In the genomic region with DNA sequence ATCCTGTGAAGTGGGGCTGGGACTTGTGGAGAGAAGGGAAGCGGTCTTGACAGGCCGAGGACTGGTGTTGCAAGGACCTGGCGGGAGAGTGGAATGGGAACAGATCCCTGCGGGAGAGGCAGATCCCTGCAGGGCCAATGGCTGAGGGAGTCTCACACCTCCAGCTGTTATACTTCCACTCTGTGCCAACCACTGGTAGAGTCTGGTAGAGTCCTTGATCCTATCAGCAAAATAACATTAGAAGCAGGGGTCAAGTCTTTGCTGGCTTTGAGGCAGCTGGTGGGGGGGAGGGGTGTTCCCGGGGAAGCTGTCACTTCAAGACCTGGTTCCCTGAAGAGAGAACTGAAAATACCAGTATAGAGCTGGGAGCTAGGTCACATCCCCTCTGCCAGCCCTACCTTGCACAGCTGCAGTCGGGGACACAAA, we compare ENCODE assay signal across 14 mouse cellular contexts. TPM values are rescaled to one million over a fixed set of nuclear protein-coding genes. Genes with fewer than 3 reads are reported as not detected.
DNase-seq lines count a peak whose midpoint lies in the region; ATAC-seq and TF ChIP-seq lines count a peak whose summit lies in the region.
"Had no signal": no experiment of that assay in that cellular context is flagged by ENCODE, and none has a peak within 500 bp of the region (broad histone marks: within the 10 kb centered on the region; RNA-seq: fewer than 3 reads in every experiment).

No protein-coding gene starts in this region.

- TF ChIP-seq POLR2A in heart, adult 2 months (IDR thresholded peaks at IDR 0.05; ENCODE audit: insufficient read depth, low read depth, low read length): no peak
- no peak for TF ChIP-seq POLR2A in CH12.LX (IDR thresholded peaks at IDR 0.05; ENCODE audit: low read depth, low read length)

- no peak for TF ChIP-seq RAD21 in CH12.LX (IDR thresholded peaks at IDR 0.05; ENCODE audit: low read depth, low read length)

- ATAC-seq in heart, embryonic 12.5 days (ENCODE audit: insufficient number of reproducible peaks, low FRiP score): no peak
- ATAC-seq in granulocyte monocyte progenitor cell, adult 5-6 weeks (replicated peaks; ENCODE audit: poor library complexity, severe bottlenecking): peak; percentile 15
- ATAC-seq in lung, embryonic 16.5 days (ENCODE audit: low read depth): peak; percentile 54
- ATAC-seq in CD4-positive, CD25-positive, alpha-beta regulatory T cell, adult 4 months: no peak
- no peak for ATAC-seq in forebrain, embryonic 14.5 days

- WGBS in heart, adult 2 months: 51% methylated on average over 6 of the region's 6 CpGs
- WGBS in heart, embryonic 12.5 days: 20% methylated on average over 6 of the region's 6 CpGs
- 17% methylated on average over 6 of the region's 6 CpGs for WGBS in lung, embryonic 16.5 days
- WGBS in forebrain, embryonic 14.5 days: 62% methylated on average over 6 of the region's 6 CpGs

- intact Hi-C loops in heart, adult 2 months (cut with DNase I): no loop called here

- no peak overlapping the region for H3K9ac ChIP-seq in heart, adult 2 months (ENCODE audit: low read depth, low read length)
- H3K9ac ChIP-seq in heart, embryonic 12.5 days: no peak overlapping the region
- H3K9ac ChIP-seq in CH12.LX (ENCODE audit: insufficient read depth, low read depth): no peak overlapping the region
- H3K9ac ChIP-seq in lung, embryonic 16.5 days (ENCODE audit: low read length): no peak overlapping the region
- no peak overlapping the region for H3K9ac ChIP-seq in forebrain, embryonic 14.5 days (ENCODE audit: low read length)
- H3K9ac ChIP-seq: hindbrain, embryonic 15.5 days; liver, embryonic 14.5 days had no signal

- peak; percentile 47 to 48 for DNase-seq in heart, adult 2 months
- DNase-seq in CH12.LX (ENCODE audit: extremely low read depth): no peak
- no peak for DNase-seq in right cerebral cortex, postnatal 25 days
- no peak for DNase-seq in forebrain, embryonic 14.5 days (ENCODE audit: low spot score)

- H3K9me3 ChIP-seq in heart, embryonic 12.5 days (replicated peaks): no peaks in the 10 kb centered on the region
- no peaks in the 10 kb centered on the region for H3K9me3 ChIP-seq in CH12.LX (replicated peaks; ENCODE audit: low read length)
- H3K9me3 ChIP-seq in lung, embryonic 16.5 days (ENCODE audit: control insufficient read depth, low read length): no peaks in the 10 kb centered on the region
- H3K9me3 ChIP-seq in forebrain, embryonic 14.5 days (replicated peaks; ENCODE audit: control insufficient read depth, low read length): no peaks in the 10 kb centered on the region
- H3K9me3 ChIP-seq: hindbrain, embryonic 15.5 days had no signal

- no peak overlapping the region for H3K27ac ChIP-seq in heart, adult 2 months
- no peak overlapping the region; the same call in 1 of the 2 replicates for H3K27ac ChIP-seq in heart, embryonic 12.5 days (ENCODE audit: poor library complexity, severe bottlenecking)
- no peak overlapping the region for H3K27ac ChIP-seq in CH12.LX (ENCODE audit: insufficient read depth, low read depth)
- H3K27ac ChIP-seq in lung, embryonic 16.5 days (ENCODE audit: low read length): peak overlapping the region; percentile 0; the same call in 1 of the 2 replicates
- no peak overlapping the region for H3K27ac ChIP-seq in forebrain, embryonic 14.5 days (ENCODE audit: low read depth, low read length)
- H3K27ac ChIP-seq: hindbrain, embryonic 15.5 days; liver, embryonic 14.5 days had no signal

- in situ Hi-C loops in CH12.LX (cut with MboI; ENCODE audit: low pct_ligation_motif_present, low pct_unique_long_range_greater_than_20kb, low sequenced_read_pairs): no loop called here

- no peak overlapping the region for H3K4me3 ChIP-seq in heart, adult 2 months
- H3K4me3 ChIP-seq in heart, embryonic 12.5 days: no peak overlapping the region
- H3K4me3 ChIP-seq in CH12.LX (replicated peaks in 1 of 3; ENCODE audit: low read depth in 2 of 3, low read length in 2 of 3, poor library complexity in 1 of 3): no peak overlapping the region
- H3K4me3 ChIP-seq in lung, embryonic 16.5 days (ENCODE audit: low read length): no peak overlapping the region
- H3K4me3 ChIP-seq in forebrain, embryonic 14.5 days (ENCODE audit: low read depth, low read length): no peak overlapping the region
- H3K4me3 ChIP-seq: hindbrain, embryonic 15.5 days had no signal

- H3K79me2 ChIP-seq in heart, adult 2 months (replicated peaks; ENCODE audit: control insufficient read depth, insufficient read depth, low read length): no peaks in the 10 kb centered on the region
- H3K79me2 ChIP-seq in CH12.LX (replicated peaks; ENCODE audit: control insufficient read depth, extremely low read depth, insufficient read depth, poor library complexity, severe bottlenecking): no peaks in the 10 kb centered on the region

- H3K27me3 ChIP-seq in heart, adult 2 months (ENCODE audit: control insufficient read depth, insufficient read depth, low read length): no peaks in the 10 kb centered on the region
- H3K27me3 ChIP-seq in heart, embryonic 12.5 days (replicated peaks): no peaks in the 10 kb centered on the region
- H3K27me3 ChIP-seq in CH12.LX (replicated peaks): no peaks in the 10 kb centered on the region
- no peaks in the 10 kb centered on the region; the same call in 1 of the 2 replicates for H3K27me3 ChIP-seq in lung, embryonic 16.5 days (ENCODE audit: control insufficient read depth, insufficient read depth, low read depth, low read length)
- no peaks in the 10 kb centered on the region for H3K27me3 ChIP-seq in forebrain, embryonic 14.5 days (replicated peaks; ENCODE audit: control insufficient read depth, insufficient read depth, low read length)
- H3K27me3 ChIP-seq: hindbrain, embryonic 15.5 days had no signal

- TF ChIP-seq CTCF in heart, adult 2 months (IDR thresholded peaks at IDR 0.05): no peak
- TF ChIP-seq CTCF in CH12.LX (conservative IDR thresholded peaks at IDR 0.05 in 1 of 2, IDR thresholded peaks at IDR 0.05 in 1 of 2; ENCODE audit: low read depth in 2 of 2, low read length in 2 of 2): no peak

- peaks cover 8% of the 10 kb centered on the region for H3K4me1 ChIP-seq in heart, adult 2 months (ENCODE audit: control insufficient read depth, insufficient read depth, low read length)
- H3K4me1 ChIP-seq in heart, embryonic 12.5 days (replicated peaks): peaks cover 65% of the 10 kb centered on the region
- H3K4me1 ChIP-seq in CH12.LX (ENCODE audit: control insufficient read depth in 1 of 2, insufficient read depth in 2 of 2): peaks cover 36 to 92% of the 10 kb centered on the region in 2 experiments
- peaks cover 22% of the 10 kb centered on the region for H3K4me1 ChIP-seq in lung, embryonic 16.5 days (replicated peaks; ENCODE audit: control insufficient read depth, insufficient read depth, low read length)
- no peaks in the 10 kb centered on the region for H3K4me1 ChIP-seq in forebrain, embryonic 14.5 days (ENCODE audit: control insufficient read depth, insufficient read depth, low read length)
- H3K4me1 ChIP-seq: hindbrain, embryonic 15.5 days had no signal

- dilution Hi-C loops in CH12.LX (cut with MboI; ENCODE audit: extremely low pct_ligation_motif_present, extremely low pct_unique_long_range_greater_than_20kb, low sequenced_read_pairs): no loop called here

- H3K36me3 ChIP-seq in heart, adult 2 months (ENCODE audit: control insufficient read depth, insufficient read depth, low read length): no peaks in the 10 kb centered on the region
- no peaks in the 10 kb centered on the region for H3K36me3 ChIP-seq in heart, embryonic 12.5 days
- H3K36me3 ChIP-seq in CH12.LX (replicated peaks in 1 of 2; ENCODE audit: control insufficient read depth in 1 of 2, insufficient read depth in 1 of 2, low read length in 1 of 2): no peaks in the 10 kb centered on the region
- H3K36me3 ChIP-seq in lung, embryonic 16.5 days (ENCODE audit: control insufficient read depth, insufficient read depth, low read length): no peaks in the 10 kb centered on the region
- no peaks in the 10 kb centered on the region for H3K36me3 ChIP-seq in forebrain, embryonic 14.5 days (ENCODE audit: control insufficient read depth, insufficient read depth, low read length)
- H3K36me3 ChIP-seq: hindbrain, embryonic 15.5 days had no signal

- no peak overlapping the region for H3K4me2 ChIP-seq in heart, embryonic 12.5 days
- no peak overlapping the region for H3K4me2 ChIP-seq in CH12.LX (ENCODE audit: insufficient read depth, low read depth, poor library complexity, severe bottlenecking)
- no peak overlapping the region for H3K4me2 ChIP-seq in lung, embryonic 16.5 days (ENCODE audit: low read depth, low read length)
- no peak overlapping the region for H3K4me2 ChIP-seq in forebrain, embryonic 14.5 days (ENCODE audit: low read length)
- H3K4me2 ChIP-seq: hindbrain, embryonic 15.5 days had no signal

- TF ChIP-seq EP300 in heart, adult 2 months (IDR thresholded peaks at IDR 0.05; ENCODE audit: insufficient read depth, low read depth, low read length): no peak
- peak; percentile 76 for TF ChIP-seq EP300 in CH12.LX (IDR thresholded peaks at IDR 0.05; ENCODE audit: low read length)

RNA-seq across cellular contexts. Expression of gene Gpr35, which starts 25.5 kb away (rescaled TPM):
- total RNA-seq in heart, adult 2 months (2021): 1 to 10 TPM in 1 of 2 experiments, under 1 TPM in 1; 0.50 to 1.0 TPM
- 1.1 and 1.2 TPM in 2 replicates for polyA plus RNA-seq in heart, adult 2 months (2012; rRNA removed)
- polyA plus RNA-seq in heart, embryonic 12.5 days (2016; fragmentation: Nextera tagmentation; extraction: Ambion mirVana): 0.35 and 1.0 TPM in 2 replicates
- total RNA-seq in CH12.LX (2012; rRNA removed) (0.21 and 0.42 TPM in 2 replicates), CH12.LX (2014; rRNA removed) (0.43 and 0.44 TPM in 2 replicates)
- 1.7 and 2.0 TPM in 2 replicates for polyA plus RNA-seq in CH12.LX (2012; ENCODE audit: insufficient read length, low read depth)
- 0.58 TPM in 1 of 2 replicates, not detected in the other for total RNA-seq in granulocyte monocyte progenitor cell, adult 5-6 weeks (2014; fragmentation: Nextera tagmentation)
- 0.04 and 0.26 TPM in 2 replicates for total RNA-seq in granulocyte monocyte progenitor cell, adult 5-6 weeks (2017)
- 0.46 and 0.52 TPM in 2 replicates for polyA plus RNA-seq in lung, embryonic 16.5 days (2015; fragmentation: Nextera tagmentation; extraction: Ambion mirVana)
- 1 to 10 TPM; 2.4 to 3.7 TPM for polyA plus RNA-seq in CD4-positive, CD25-positive, alpha-beta regulatory T cell, adult 4 months (2017; shearing (Covaris generic))
- polyA plus RNA-seq in forebrain, embryonic 14.5 days (2014; fragmentation: Nextera tagmentation; extraction: Ambion mirVana): 0.29 and 0.33 TPM in 2 replicates

RNA-seq across cellular contexts. Expression of gene Aqp12, which starts 30.0 kb away (rescaled TPM):
- total RNA-seq in heart, adult 2 months (2021): not detected
- polyA plus RNA-seq in heart, adult 2 months (2012; rRNA removed): not detected in 2 replicates
- polyA plus RNA-seq in heart, embryonic 12.5 days (2016; fragmentation: Nextera tagmentation; extraction: Ambion mirVana): not detected in 2 replicates
- total RNA-seq in CH12.LX (2012; rRNA removed) (not detected in 2 replicates), CH12.LX (2014; rRNA removed) (not detected in 2 replicates)
- polyA plus RNA-seq in CH12.LX (2012; ENCODE audit: insufficient read length, low read depth): not detected in 2 replicates
- total RNA-seq in granulocyte monocyte progenitor cell, adult 5-6 weeks (2014; fragmentation: Nextera tagmentation): not detected in 2 replicates
- not detected in 2 replicates for total RNA-seq in granulocyte monocyte progenitor cell, adult 5-6 weeks (2017)
- polyA plus RNA-seq in lung, embryonic 16.5 days (2015; fragmentation: Nextera tagmentation; extraction: Ambion mirVana): not detected in 2 replicates
- not detected for polyA plus RNA-seq in CD4-positive, CD25-positive, alpha-beta regulatory T cell, adult 4 months (2017; shearing (Covaris generic))
- not detected in 2 replicates for polyA plus RNA-seq in forebrain, embryonic 14.5 days (2014; fragmentation: Nextera tagmentation; extraction: Ambion mirVana)
- total RNA-seq: left cerebral cortex, adult 8-10 months; monocyte, adult 5-6 weeks had no signal
- polyA plus RNA-seq: embryonic facial prominence, embryonic 14.5 days; hindbrain, embryonic 15.5 days; liver, embryonic 14.5 days; thymus, postnatal 0 days had no signal

RNA-seq across cellular contexts. Expression of gene Capn10, which starts 42.0 kb away (rescaled TPM):
- 1 to 10 TPM; 5.0 to 5.6 TPM for total RNA-seq in heart, adult 2 months (2021)
- 7.7 and 9.1 TPM in 2 replicates for polyA plus RNA-seq in heart, adult 2 months (2012; rRNA removed)
- 18.2 and 19.1 TPM in 2 replicates for polyA plus RNA-seq in heart, embryonic 12.5 days (2016; fragmentation: Nextera tagmentation; extraction: Ambion mirVana)
- total RNA-seq in CH12.LX (2012; rRNA removed): 13.2 and 15.9 TPM in 2 replicates
- total RNA-seq in CH12.LX (2014; rRNA removed): 12.9 and 16.1 TPM in 2 replicates
- 11.6 and 11.9 TPM in 2 replicates for polyA plus RNA-seq in CH12.LX (2012; ENCODE audit: insufficient read length, low read depth)
- total RNA-seq in granulocyte monocyte progenitor cell, adult 5-6 weeks (2014; fragmentation: Nextera tagmentation): 11.6 and 12.7 TPM in 2 replicates
- 8.1 and 9.2 TPM in 2 replicates for total RNA-seq in granulocyte monocyte progenitor cell, adult 5-6 weeks (2017)
- 27.5 and 29.2 TPM in 2 replicates for polyA plus RNA-seq in lung, embryonic 16.5 days (2015; fragmentation: Nextera tagmentation; extraction: Ambion mirVana)
- polyA plus RNA-seq in CD4-positive, CD25-positive, alpha-beta regulatory T cell, adult 4 months (2017; shearing (Covaris generic)): 10 to 100 TPM in 1 of 2 experiments, 1 to 10 TPM in 1; 7.8 to 12.5 TPM
- 40.2 and 52.8 TPM in 2 replicates for polyA plus RNA-seq in forebrain, embryonic 14.5 days (2014; fragmentation: Nextera tagmentation; extraction: Ambion mirVana)

Comparison
In these comparisons a context has a peak if more than half of its experiments do, and no peak if none do; other contexts are left out.
1. DNase-seq: peak in heart, adult 2 months (2 of 2); none in CH12.LX (single experiment), right cerebral cortex, postnatal 25 days (single experiment) and forebrain, embryonic 14.5 days (single experiment).
2. ATAC-seq: peak in granulocyte monocyte progenitor cell, adult 5-6 weeks (single experiment) and lung, embryonic 16.5 days (single experiment); none in heart, embryonic 12.5 days (single experiment), CD4-positive, CD25-positive, alpha-beta regulatory T cell, adult 4 months (single experiment) and forebrain, embryonic 14.5 days (single experiment).